Mouse (Mus musculus) lung, postnatal 0 days (tissue): ENCODE measurements at regions not wholly inside any gene's neighbourhood (a gene's known extent, or its start where the extent isn't known, plus 50 kb on each side); places are given as distances from the start of the nearest gene placed in this dataset.

Experiments
- CTCF ChIP-seq: IDR thresholded peaks from 2 replicates; pipeline ENCODE4 v1.5.1; 2016; ENCODE audit warnings: antibody characterized with exemption, mild to moderate bottlenecking
- EP300 ChIP-seq: IDR thresholded peaks from 2 replicates; pipeline ENCODE4 v1.6.1; 2016; ENCODE audit warnings: antibody characterized with exemption, mild to moderate bottlenecking, control low read depth

DNA sequence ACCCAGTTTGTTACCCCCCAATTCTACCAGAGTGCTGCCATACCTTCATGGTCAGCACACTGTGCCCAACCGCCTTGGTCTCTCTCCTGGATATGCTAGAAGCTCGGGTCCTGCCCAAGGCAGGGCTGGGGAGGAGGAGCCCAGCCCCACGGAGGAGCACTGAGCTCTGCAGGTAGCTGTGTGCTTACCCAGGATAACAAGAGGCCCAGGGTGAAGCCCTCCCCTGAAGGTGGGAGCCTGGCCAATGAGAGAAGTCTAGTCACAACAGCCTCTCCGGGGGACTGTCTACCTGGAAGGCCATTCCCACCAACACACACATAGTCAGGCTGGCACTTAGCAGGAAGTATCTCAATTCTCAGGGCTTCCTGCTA, 76.2 kb downstream of the Cryaa start:
- no peak for TF ChIP-seq CTCF
- TF ChIP-seq EP300, result no peak
